Mouse (Mus musculus) frontal cortex, postnatal 25 days (tissue): ENCODE results near the gene Pcbp2.

ENCODE experiments used
- DNase-seq, 2 experiments: peaks; one replicate each; pipeline ENCODE4 v3.0.0; 2022; ENCODE audit warnings: low spot score in 2 of 2

The Pcbp2 gene

GRCm38 (mm10) chr15:102470183-102470604, at the start of gene Pcbp2:
TSS of gene Pcbp2 (plus strand) at chr15:102470539.
- peak; percentile 85 to 89 for DNase-seq

- DNase-seq, result no peak
Measured at GRCm38 (mm10) chr15:102420986-102421385, 49.4 kb upstream of the Pcbp2 start.

GRCm38 (mm10) chr15:102421437-102421836, 48.9 kb upstream of the Pcbp2 start:
- no peak for DNase-seq

DNA sequence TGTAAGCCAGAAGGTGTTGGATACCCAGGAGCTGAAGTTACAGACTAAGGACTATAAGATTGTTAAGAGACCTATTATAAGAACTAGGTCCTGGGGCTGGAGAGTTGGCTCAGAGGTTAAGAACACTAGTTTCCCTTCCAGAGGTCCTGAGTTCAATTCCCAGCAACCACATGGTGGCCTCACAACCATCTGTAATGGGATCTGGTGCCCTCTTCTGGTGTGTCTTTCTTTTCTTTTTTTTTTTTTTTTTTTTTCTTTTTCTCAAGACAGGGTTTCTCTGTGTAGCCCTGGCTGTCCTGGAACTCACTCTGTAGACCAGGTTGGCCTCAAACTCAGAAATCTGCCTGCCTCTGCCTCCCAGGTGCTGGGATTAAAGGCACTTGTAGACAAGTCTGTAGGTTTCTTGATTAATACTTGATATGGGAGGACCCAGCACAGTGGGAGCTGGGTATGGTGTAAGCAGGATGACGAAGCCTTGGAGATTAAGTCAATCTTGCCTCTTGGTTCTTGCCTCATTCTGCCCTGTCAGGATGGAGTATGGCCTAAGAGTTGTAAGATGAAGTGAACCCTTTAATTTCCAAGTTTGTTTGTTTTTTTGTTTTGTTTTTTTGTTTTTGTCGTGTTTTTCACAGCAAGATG, 46.6 kb upstream of the Pcbp2 start:
- no peak for DNase-seq

DNA sequence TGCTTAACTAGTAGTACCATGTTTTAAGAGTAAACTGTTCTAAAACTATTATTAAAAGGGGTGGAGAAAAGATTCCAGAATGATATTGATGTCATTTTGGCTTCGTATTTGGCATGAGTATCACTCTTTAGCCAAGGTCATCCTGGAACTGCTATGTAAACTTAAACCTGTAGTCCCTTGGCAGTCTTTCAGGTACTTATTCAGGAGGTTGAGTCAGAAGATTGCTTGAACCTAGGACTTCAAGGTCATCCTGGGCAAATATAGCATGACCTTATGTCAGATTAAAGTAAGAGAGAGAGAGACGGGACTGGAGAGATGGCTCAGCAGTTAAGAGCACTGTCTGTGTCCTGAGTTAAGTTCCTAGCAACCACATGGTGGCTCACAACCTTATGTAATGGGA, 45.7 kb upstream of the Pcbp2 start:
- DNase-seq, result no peak

GRCm38 (mm10) chr15:102426963-102427362, 43.4 kb upstream of the Pcbp2 start:
- no peak for DNase-seq

DNA sequence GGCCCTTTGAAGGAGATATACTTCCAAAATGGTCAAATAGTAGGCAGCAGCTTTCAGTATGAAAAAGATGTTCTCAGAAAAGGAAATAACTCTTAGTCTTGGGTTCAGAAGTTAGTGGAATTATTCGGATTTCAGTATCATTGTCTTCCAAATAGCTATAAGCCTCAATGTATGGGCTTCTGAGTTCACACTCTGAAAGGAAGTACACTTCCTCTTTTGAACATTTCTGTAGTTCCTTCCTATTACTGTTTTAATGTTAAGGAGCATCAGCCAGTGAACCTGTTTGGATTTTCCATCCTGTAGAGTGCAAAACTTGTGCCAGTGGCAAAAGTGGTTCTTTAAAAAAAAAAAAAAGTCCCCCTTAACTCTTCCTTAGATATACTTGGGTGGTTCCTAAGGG, 38.3 kb upstream of the Pcbp2 start:
- DNase-seq, result no peak

- DNase-seq, result no peak
Measured at GRCm38 (mm10) chr15:102433173-102433572, 37.2 kb upstream of the Pcbp2 start.

GRCm38 (mm10) chr15:102442490-102442889, 27.8 kb upstream of the Pcbp2 start:
- peak; percentile 82 to 89 for DNase-seq

DNA sequence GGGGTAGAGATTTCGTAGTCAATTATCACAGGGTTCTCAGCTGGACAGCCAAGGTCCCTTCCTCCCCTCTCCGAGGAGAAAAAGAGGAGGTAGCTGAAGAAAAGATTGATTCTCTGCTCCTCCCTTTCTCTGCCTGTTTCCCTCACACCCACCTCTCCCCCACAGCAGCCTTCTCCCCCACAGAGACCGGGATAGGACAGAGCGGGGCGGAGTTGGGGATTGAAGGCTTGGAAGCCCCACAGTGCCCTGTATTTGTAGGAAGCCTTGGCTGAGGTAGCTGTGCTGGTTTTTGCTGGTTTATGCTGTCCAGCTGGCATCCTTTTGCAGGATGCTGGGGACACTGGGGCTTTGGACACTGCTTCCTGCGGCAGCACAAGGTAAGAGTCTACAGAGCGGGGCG, 25.2 kb upstream of the Pcbp2 start, which contains the start of gene Amhr2:
Amhr2 (plus strand) TSS at position 222 of the 400 bp plus-strand sequence.
- no peak for DNase-seq

DNA sequence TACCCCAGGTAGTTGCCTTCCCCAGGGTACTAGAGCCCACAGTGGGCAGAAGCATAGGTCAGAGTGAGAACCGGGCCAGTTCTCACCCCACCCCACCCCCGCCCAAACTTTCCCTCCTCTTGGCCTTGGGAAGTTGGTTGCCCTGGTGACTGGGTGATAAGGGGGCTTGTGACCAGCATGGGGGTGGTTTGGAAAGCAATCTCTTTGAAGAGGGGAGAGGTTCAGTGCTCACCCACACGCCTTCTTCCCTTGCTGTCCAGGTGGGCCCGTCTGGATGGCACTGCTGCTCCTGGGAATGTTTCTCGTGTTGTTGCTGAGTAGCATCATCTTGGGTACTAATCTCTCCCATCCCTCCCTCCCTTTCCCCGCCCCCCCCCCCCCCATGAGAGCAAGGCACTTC, 23.9 kb upstream of the Pcbp2 start:
- no peak for DNase-seq

- DNase-seq, result no peak
Measured at GRCm38 (mm10) chr15:102449366-102449765, 21.0 kb upstream of the Pcbp2 start.

- no peak for DNase-seq
Measured at GRCm38 (mm10) chr15:102450928-102451327, 19.4 kb upstream of the Pcbp2 start.

DNA sequence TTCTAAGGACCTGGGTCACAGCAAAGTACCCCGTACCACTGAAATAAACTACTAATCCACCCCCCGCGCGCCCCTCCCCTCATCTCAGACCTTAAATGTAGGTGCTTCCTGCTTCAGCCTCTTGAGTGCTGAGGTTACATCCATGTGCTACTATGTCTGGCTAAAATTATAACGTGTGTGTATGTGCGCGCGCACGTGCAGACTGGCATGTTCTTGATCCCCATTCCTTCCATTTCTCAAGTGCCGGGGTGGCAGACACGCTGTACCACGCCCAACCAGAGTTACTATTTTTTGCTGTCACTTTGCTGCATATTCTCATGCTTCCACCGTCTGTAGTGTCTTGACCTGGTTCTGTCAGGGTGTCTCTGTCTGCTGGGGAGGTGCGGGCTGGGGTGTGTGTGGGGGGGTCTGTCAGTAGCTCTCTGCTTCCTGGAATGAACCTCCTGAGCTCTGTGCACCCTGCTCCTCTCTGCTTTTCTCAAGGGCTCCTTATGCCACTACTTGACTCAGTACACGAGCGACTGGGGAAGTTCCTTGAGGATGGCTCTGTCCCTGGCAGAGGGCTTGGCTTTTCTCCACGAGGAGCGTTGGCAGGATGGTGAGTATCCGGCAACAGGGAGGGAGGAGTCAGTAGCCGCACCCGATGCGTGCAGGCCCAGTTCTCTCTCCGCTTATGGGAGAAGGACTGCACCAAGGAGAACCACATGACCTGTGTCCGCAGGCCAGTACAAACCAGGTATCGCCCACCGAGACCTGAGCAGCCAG, 18.5 kb upstream of the Pcbp2 start:
- DNase-seq, result no peak

DNA sequence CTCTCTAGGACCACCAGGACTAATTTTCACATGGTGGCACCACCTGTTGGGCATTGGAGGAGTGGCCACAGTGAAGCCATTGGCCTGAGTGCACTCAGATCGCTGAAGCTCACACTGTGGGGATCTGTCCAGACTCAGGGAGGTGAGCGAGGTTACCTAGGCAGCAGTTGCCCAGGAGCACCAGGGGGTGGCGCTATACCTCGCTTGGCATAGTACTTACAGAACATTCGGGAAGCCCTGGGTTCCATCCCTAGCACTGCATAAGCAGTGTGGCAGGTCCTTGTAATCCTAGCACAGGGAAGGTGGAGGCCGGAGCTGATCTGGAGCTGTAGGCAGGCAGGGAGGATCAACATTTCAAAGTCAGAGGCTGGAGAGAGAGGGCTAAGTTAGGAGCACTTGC, 14.3 kb upstream of the Pcbp2 start:
- no peak for DNase-seq

DNA sequence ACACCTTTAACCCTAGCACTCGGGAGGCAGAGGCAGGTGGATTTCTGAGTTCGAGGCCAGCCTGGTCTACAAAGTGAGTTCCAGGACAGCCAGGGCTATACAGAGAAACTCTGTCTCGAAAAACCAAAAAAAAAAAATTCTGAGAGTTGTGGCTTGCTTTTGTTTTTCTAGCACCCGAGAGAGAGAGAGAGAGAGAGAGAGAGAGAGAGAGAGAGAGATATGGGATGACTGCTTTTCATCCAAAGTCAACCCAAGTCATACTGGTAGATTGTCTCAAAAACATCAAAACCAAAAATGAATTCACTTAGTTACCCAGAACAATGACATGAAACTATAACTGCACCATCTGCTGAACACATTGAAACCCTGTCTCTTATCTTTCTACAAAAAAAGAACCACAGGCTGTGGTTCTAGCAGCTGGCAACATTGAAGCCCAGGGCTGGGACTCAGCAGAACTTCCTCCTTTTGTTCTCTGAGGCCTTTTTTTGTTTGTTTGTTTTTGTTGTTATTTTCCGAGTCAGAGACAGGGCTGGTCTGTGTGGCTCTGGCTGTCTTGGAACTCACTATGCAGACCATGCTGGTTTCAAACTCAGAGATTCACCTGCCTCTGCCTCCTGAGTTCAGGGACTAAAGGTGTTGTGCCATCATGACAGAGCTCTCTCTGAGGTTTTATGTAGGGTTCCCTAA, 12.1 kb upstream of the Pcbp2 start:
- no peak for DNase-seq

DNA sequence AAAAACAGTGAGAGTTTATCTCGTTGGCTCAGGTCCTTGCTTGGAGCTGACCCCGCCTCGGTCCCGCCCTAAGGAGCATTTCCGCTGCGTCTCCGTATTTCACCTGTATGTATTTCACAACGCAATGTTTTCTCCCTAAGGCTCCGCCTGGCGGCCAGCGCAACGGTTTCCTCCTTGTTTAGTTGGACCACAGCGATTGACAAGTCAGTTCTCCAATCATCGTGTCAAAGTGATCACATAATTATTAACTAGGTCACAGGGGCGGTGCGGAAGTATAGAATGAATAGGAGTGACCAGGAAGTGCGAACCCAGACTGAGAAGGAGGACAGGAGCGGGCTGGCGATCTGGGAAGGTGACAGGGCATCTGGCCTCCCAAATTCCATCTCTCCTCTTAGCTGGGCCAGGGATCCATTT, 11.4 kb upstream of the Pcbp2 start, which contains the start of gene Prr13:
Prr13 (plus strand) TSS at position 125 of the 414 bp plus-strand sequence.
- peak; percentile 75 to 83 for DNase-seq

DNA sequence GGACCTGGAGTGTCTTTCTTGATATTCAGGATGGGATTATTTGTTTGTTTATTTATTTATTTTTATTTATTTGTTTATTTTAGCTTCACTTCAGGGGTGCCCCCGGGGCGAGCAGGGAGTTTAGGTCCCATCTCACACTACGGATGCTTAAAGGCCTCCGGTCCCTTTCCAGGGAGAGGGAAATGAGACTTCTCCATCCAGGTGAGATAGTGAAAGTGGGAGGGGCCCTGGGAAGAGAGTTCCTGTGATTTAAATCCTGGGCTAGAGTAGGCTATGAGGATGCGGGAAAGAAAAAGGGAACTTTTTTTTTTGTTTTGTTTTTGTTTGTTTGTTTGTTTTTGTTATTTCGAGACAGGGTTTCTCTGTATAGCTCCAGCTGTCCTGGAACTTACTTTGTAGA, 11.0 kb upstream of the Pcbp2 start:
- DNase-seq, result no peak

DNA sequence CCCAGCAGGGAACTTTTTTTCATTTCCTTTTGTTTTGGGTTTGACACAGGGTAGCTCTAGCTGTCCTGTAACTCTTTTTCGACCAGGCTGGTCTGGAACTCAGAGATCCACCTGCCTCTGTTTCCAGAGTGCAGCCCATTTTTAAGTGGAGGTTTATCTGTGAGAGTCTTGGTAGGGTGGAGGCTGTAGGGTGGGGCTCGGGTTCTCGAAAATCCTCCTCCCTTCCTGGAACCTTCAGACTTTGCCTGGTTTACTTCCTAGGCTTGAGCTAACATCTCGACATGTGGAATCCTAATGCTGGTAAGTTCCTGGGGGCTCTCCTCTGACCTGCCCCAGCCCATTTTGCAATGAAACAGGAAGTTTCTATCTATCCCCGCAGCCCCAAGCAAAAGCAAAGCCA, 10.5 kb upstream of the Pcbp2 start:
- no peak for DNase-seq

- DNase-seq, result no peak
Measured at GRCm38 (mm10) chr15:102460409-102460808, 9.9 kb upstream of the Pcbp2 start.

DNA sequence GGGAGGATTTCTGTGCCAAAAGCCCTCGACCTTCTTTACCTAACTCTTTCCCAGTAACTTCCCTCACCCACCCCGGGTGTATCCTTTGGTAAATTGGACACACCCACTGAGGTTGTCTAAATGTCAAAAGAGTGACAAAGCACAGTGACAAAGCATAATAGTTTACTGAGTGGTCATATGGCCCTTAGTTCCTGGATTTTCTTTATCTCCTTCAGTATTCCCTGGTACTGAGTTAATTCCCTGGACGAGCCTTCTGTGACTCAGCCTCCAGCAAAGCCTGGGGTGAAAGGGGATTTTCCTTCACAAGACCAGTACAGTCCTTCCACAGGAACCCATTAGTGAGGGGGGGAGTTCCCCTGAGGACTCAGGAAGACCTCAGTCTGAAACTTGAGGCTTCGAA, 9.4 kb upstream of the Pcbp2 start:
- DNase-seq, result no peak

- no peak for DNase-seq
Measured at GRCm38 (mm10) chr15:102461430-102462075, 8.8 kb upstream of the Pcbp2 start.
